Mouse (Mus musculus): ENCODE data around the gene Skap1.

Skap1 gene

GRCm38 (mm10) chr11:96622782-96623181 lies 158.4 kb downstream of the Skap1 start:
- peak; percentile 7 for DNase-seq (ENCODE audit: low read depth)

DNA sequence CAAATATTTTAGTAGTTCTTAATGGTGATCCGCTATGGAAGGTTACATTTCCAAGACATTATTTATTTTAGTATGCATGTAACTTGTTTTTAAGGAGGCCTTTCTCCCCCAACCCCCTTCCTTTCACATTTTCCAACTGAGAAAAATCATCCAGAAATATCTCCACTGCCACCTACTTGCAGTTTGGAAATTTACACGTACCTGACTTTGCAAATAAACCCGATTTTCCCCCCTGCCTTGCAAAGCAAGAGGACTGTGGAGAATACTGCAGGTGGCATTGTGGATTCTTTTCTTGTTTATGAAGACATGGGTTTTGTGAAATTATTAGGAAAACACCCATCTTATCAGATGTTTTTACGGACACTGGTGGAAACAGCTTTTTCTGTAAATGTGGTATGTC lies 160.0 kb downstream of the Skap1 start:
- DNase-seq (ENCODE audit: low read depth) = no peak

GRCm38 (mm10) chr11:96629775-96630174 lies 165.4 kb downstream of the Skap1 start:
- DNase-seq (ENCODE audit: low read depth) = peak; percentile 5

GRCm38 (mm10) chr11:96631521-96631920 lies 167.1 kb downstream of the Skap1 start:
- no peak for DNase-seq (ENCODE audit: low read depth)

DNA sequence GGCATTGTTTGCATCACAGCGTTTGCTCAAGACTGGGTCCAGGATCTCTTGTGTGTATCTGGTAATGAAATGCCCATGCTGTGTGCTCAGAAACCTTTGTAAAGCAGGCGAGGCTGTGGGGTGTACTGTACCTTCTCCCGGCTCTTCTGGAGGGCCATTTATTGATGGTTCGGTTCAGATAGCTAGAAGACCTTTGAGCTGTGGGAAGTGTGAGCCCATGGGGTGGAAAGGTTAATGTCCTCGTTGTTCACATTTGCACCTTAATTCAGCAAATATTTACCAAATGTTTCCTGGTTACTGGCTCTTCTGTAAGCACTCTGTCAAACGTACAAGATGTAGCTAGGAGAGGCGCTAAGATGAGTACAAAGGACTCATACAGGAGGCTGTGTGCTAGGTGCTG lies 173.5 kb downstream of the Skap1 start:
- DNase-seq (ENCODE audit: low read depth) = no peak

GRCm38 (mm10) chr11:96639805-96640204 lies 175.4 kb downstream of the Skap1 start:
- DNase-seq (ENCODE audit: low read depth) = no peak

- no peak for DNase-seq (ENCODE audit: low read depth)
Observed at GRCm38 (mm10) chr11:96642173-96643140, 178.1 kb downstream of the Skap1 start.

GRCm38 (mm10) chr11:96644969-96645368 lies 180.6 kb downstream of the Skap1 start:
- DNase-seq (ENCODE audit: low read depth) = no peak

DNA sequence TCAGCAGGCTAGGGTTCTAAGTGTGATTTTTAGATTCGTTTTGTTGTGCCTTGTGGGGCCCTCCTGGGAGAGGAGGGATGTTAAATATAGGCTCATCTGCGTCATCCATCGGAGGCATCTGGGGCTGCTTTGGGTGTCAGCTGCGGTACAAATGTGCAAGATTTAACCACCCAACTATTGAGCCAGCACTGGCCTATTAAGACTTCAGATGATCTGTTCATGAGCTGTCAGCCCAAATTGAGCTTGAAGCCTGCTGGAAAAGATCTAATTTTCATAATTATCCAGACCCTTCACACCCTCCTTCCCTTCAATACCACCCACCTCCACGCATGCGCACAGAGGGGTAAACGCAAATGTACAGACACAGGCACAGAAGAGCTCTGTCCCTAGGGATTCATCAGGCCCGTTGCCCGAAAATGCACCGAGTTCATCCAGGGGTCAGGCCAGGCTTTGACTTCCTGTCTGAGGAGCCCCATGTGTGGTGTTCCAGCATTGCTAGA lies 181.2 kb downstream of the Skap1 start:
- no peak for DNase-seq (ENCODE audit: low read depth)

- DNase-seq (ENCODE audit: low read depth) = no peak
Observed at GRCm38 (mm10) chr11:96651848-96652247, 187.5 kb downstream of the Skap1 start.

DNA sequence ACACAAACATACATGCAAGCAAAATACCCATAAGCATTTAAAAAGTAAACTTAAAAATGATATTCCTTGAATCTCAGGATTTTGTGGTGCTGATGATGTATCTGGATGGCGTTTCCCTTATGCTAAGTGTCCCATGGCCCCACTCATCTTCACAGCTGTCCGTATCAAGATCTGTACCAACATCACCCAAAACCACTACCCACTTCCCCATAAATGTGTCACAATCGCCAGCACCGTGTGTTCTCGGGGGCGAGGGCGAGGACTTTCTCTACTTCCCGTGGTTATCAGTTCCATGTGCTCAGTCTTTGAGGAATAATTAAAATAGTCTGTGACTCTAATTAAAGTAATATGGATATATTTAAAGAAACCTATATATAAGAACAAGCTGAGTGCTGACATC lies 189.5 kb downstream of the Skap1 start:
- no peak for DNase-seq (ENCODE audit: low read depth)

DNA sequence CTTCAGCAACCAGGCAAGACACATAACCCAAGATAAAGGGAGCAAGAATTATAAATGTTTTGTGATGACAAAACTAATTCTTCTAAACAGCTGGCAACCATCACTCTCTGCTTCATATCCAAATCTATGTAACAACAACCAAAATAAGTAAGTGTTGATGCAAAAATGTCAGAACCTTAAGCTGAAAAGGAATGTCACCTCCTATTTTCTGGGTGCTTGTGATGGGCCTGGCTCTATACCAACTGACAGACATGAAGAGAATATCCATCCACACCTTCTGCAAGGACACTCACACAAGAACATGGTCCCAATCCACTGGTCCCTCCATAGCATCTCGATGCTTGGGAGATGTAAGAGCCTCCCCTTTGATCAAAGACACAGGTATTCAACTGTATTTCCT lies 194.0 kb downstream of the Skap1 start:
- DNase-seq (ENCODE audit: low read depth) = no peak

DNA sequence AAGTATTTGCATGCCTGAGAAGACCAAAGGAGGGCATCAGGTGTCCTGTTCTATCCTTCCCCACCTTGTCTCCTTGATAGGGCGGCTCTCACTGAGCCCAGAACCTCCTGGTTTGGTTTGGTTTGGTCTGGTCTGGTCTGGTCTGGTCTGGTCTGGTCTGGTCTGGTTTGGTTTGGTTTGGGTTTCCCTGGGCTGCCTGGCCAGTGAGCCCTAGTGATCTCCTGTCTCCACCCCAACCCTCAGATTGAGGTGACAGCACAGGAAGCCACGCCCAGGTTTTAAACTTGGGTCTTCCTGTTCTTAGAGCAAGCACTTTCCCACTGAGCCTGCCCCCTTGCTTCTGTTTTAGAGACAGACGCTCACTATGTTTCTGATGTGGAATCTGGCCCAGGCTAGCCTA lies 202.5 kb downstream of the Skap1 start:
- no peak for DNase-seq (ENCODE audit: low read depth)

DNA sequence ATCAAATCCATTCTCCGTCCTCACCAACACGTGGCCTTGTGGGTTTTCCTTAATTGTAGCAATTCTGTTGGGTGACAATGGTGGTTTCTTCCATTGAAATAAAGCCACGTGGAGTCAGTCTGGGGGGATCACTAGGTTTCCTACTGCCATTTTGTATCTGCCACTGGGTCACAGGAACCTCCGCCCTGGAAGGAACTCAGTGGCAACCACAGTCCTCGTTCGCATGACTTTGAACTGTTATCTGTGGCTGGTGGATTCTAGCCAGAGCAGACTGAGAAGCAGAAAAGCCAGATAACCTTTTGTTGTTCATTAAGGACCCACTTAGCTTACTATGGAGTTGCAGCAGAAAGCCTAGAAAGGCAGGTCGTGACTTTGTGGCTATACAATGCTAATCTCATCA lies 204.0 kb downstream of the Skap1 start:
- DNase-seq (ENCODE audit: low read depth) = no peak

- DNase-seq (ENCODE audit: low read depth) = no peak
Observed at GRCm38 (mm10) chr11:96673792-96674191, 209.4 kb downstream of the Skap1 start.

DNA sequence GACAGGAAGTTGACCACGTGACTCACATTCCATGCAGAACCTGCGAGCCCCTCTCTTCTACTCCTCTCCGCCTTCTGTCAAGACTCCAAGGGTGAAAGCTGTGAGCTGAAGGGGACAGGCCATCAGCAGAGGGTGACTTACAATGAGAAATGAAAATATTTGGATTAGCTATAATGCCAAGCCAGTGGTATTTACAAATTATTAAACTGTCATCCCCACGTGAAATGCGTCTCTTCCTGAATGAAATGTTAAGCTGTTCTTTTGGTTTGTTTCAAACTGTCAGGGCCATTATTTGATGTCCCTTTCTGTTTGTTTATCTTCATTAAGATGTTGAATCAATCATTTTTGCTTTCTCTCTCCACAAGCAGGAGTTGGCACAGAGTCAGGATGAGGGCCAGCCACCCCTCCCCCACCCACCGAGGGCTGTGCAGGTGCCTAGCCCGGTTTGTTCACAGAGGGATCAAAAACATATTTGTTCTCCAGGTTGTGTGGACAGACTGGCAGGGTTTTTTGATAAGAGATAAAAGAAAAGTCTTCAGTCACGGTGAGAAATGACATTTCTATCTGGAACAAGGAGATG lies 210.5 kb downstream of the Skap1 start:
- DNase-seq (ENCODE audit: low read depth) = no peak

GRCm38 (mm10) chr11:96678026-96678425 lies 213.6 kb downstream of the Skap1 start:
- DNase-seq (ENCODE audit: low read depth) = no peak

- DNase-seq (ENCODE audit: low read depth) = no peak
Observed at GRCm38 (mm10) chr11:96679026-96679425, 214.6 kb downstream of the Skap1 start.

DNA sequence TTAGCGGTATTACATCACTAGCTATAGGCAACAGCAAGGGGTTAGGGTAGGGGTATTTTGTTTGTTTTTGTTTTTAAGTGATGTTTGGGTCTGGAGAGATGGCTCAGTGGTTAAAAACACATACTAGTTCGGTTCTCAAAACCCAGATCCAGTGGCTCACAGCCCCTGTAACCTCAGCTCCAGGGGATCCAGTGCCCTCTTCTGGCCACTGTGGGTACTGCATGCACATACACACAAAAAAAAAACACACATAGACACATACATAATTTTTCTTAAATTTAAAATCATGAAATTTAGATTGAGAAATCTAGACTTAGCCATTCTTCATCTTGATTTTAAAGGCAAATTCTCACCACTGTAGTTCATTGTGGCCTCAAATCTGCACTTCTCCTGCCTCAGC lies 221.0 kb downstream of the Skap1 start:
- DNase-seq (ENCODE audit: low read depth) = no peak

DNA sequence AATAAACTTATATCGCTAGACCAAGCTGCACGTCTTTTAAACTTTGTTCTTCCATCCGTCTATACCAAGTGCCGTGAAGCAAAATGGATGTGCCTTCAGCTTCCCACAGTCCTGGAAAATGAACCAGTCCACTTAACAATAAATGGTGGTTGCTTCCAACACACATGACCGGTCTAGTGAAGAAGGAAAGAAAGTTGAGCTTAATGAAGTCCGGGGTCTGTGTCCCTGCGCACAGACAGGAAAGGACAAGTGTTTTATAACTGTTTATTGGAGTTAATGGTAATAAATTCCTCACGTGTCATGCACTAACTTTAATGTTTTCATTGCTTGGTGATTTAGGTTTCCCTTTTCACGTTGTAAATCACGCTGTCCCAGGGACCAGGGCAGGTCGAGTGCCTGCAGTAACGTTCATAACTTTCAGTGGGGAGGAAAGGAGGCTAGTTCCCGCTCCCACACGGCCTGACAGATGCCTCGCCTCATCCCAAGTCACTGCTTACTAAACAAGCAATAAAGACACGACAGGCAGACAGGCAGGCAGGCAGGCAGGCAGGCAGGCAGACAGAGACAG lies 222.4 kb downstream of the Skap1 start:
- DNase-seq (ENCODE audit: low read depth) = no peak

DNA sequence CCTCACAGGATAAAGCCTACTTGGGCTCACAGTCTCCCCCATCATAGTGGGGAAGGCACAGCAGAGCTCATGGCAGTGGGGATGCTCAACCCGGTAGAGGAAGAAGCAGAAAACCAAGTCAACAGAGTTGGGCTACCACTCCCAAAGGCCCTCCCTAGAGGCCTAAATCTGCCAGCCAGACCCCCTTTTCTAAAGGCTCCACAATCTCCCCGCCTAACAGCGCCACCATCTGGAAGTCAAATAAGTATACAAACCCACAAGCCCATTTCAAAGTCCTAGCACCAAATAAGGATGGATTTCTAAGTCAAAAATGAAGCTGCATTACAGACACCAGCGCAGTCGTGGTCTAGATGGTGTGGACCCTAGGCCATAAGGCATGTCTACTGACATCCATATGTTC lies 227.9 kb downstream of the Skap1 start:
- no peak for DNase-seq (ENCODE audit: low read depth)

GRCm38 (mm10) chr11:96693360-96693759 lies 229.0 kb downstream of the Skap1 start:
- no peak for DNase-seq (ENCODE audit: low read depth)

DNA sequence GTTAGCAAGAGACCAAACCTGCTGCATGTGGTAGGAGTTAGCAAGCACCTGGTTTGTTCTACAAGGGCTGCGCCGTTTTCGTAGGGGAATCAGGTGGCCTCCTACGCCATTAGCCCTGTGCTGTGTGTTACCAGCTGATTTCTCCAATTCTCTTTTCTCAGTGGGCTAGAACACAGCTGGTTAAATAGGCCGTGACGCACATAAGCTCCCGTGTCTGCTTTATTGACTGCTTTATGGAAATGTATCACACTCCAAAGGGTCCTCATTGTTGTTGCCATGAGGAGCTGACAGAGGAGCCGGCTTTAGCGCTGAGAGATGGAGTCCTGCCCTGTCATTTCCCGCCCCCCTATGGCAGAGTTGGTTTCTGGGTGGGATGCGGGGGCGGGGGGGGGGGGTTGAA lies 230.4 kb downstream of the Skap1 start:
- DNase-seq (ENCODE audit: low read depth) = no peak

Measured in c-Kit-positive CD71-positive TER-119-negative erythroid progenitor cells, embryonic 14.5 days (primary cell).